Mouse (Mus musculus) retina, adult 2 months (tissue): ENCODE measurements around the gene Hpdl.
"Not testable (repeated sequence)": the region's sequence is repeated elsewhere in the genome, so short reads cannot be mapped to it uniquely, and the experiment has no call there.

Source experiments
- DNase-seq: peaks from one replicate; pipeline ENCODE4 v3.0.0-alpha.2; 2012; ENCODE audit warnings: low read depth, low spot score

The Hpdl gene

GRCm38 (mm10) chr4:116821694-116822016, at the start of gene Hpdl:
Gene Hpdl, minus strand, starts transcription at chr4:116821707.
- DNase-seq = no peak

DNA sequence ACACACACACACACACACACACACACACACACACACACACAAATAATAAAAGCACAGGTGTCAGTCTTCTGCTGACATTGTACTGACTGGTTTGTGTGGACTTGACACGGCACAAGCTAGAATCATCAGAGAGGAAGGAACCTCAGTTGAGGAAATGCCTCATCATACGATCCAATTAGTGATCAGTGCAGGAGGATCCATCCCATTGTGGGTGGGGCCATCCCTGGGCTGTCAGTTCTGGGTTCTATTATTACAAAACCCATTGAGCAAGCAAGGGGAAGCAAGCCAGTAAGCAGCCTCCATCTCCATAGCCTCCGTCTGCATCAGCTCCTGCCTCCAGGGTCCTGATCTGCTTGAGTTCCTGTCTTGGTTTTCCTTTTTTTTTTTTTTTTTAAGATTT, 48.4 kb upstream of the Hpdl start:
- DNase-seq = no peak

GRCm38 (mm10) chr4:116862023-116862422, 40.5 kb upstream of the Hpdl start:
- DNase-seq = no peak

- DNase-seq = no peak
These were observed 38.2 kb upstream of the Hpdl start for GRCm38 (mm10) chr4:116859711-116860110.

DNA sequence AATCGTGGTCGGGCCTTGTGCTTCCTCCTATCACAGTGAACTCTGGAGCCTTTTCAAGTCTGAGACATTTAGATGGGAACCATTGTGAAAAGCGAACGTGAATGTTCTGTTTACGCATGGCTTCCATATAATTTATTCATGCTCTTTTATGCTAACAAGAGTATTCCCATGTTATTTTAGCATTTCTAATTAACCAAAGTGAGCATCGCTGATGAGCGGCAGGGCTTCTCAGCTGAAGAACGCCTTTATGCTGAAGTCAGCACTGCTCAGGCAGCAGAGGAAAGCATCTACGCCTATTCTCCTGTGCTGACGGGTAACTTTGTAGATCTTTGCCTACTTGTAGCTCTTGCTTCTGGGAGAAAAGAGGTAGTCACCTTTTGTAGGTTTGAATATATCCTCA, 35.7 kb upstream of the Hpdl start:
- no peak for DNase-seq

DNA sequence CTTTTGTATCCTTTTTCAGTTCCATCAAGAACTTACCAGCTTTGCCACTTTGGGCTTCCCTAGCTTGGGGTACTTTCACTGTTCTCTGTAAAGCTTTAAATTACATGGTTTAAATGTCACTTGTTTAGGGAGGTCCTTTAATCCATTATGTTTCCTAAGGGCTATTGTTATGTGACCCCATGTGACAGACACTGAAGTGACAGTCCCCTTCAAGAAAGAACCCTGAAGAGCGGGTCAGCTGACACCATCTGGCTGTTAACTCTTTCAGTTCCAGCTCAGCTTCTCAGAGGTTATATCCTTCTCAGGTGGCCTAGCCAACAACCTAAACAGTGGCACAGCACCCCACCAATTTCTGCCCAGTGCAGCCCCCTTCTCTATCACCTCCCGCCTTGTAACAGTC, 32.8 kb upstream of the Hpdl start:
- DNase-seq = no peak

DNA sequence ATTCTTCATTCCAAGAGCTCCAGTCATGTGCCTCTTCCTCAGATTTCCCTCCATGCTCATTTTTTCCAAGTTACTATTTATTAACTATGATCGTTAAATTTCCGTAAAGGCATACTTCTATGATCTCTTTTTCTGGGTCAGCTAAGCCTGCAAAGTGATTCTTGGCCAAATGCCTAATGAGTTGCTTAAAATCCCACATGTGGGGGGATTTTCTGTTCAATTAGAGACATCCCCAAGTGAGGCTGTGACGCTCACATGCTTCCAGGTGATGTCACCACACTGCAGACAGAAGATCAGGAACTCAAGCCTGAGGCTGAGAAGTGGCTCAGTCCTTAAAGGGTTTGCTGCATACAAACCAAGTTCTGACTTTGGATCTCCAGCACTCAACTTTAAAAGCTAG, 28.4 kb upstream of the Hpdl start:
- DNase-seq = no peak

GRCm38 (mm10) chr4:116844324-116844723, 22.8 kb upstream of the Hpdl start:
- no peak for DNase-seq

GRCm38 (mm10) chr4:116840841-116841240, 19.3 kb upstream of the Hpdl start:
- DNase-seq = no peak

- DNase-seq = not testable (repeated sequence)
These were observed 18.6 kb upstream of the Hpdl start for GRCm38 (mm10) chr4:116840096-116840495.

DNA sequence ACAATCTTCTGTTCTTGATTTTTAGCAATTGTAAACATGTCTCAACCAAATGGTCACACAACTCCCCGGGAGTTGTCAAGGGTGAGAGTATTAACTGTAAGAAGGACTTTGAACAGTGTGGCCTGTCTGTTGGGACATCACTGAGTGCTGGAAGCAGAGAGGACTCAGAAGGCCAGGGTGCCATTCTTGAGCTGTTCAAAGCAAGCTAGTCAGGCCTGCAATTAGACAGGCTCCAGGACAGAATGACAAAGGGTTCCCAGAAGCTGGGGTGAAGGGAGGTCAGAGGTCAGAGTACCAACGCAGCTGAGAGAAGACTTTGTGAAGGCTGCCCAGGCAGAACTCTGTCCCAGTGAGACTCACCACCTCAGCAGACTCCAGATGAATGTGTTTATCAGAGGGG, 17.5 kb upstream of the Hpdl start:
- DNase-seq = no peak

DNA sequence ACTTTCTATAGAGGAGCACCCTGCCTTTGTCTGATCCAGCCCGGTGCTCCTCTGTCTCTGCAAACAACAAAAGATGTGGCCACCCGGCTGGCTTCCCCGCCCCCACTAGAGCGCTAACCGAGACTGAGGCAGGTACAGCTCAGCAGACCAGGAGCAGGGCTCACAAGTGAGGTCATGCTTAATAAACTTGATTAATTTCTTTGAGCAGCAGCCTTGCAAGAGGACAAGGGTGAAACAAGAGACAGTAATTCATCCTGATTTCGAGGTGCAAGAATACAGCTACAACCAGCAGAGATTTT, 8.5 kb upstream of the Hpdl start:
- DNase-seq = no peak

GRCm38 (mm10) chr4:116829364-116830069, 8.0 kb upstream of the Hpdl start:
- no peak for DNase-seq

DNA sequence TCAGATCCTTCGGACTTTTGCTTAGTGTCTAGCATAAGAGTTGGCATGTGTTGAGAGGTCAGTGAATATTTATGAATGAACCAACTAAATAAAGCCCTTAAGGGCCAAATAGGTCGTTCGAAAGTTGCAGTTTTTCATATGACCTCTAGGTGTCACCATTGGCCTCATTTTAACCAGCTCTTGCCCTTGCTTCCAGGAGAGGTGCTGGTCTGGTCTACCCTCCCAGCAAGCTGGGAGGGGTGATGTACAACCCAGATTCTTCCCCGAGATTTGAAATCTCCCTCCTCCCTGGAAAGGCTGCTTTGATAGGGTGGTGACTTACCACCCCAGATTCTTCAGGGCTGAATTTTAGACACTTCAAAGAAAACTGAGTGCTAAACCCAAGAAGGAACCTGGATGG, 6.3 kb upstream of the Hpdl start:
- DNase-seq = peak; percentile 76

DNA sequence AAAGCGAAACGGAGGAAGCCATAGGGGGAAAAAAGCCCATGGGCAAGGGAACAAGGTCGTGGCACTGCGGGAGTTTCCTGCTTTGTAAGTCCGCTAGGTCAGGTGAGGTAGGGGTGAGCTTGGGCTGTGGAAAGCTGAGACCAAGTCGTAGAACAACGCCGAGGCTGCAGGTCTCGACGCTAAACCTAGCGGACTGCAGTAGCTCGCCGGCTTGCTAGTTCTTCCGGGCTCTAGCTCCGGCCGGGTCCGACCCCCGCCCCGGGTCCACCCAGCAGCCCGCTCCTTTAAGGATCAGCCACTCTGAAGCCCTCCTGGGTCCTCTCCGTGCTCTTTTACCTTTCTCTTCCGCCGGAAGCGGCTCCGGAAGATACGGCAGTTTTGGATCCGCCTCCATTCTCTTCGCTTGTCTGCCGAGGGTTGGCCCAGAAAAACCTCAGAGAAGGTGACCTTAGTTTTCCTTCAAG, 3.1 kb upstream of the Hpdl start:
- DNase-seq = peak; percentile 68

DNA sequence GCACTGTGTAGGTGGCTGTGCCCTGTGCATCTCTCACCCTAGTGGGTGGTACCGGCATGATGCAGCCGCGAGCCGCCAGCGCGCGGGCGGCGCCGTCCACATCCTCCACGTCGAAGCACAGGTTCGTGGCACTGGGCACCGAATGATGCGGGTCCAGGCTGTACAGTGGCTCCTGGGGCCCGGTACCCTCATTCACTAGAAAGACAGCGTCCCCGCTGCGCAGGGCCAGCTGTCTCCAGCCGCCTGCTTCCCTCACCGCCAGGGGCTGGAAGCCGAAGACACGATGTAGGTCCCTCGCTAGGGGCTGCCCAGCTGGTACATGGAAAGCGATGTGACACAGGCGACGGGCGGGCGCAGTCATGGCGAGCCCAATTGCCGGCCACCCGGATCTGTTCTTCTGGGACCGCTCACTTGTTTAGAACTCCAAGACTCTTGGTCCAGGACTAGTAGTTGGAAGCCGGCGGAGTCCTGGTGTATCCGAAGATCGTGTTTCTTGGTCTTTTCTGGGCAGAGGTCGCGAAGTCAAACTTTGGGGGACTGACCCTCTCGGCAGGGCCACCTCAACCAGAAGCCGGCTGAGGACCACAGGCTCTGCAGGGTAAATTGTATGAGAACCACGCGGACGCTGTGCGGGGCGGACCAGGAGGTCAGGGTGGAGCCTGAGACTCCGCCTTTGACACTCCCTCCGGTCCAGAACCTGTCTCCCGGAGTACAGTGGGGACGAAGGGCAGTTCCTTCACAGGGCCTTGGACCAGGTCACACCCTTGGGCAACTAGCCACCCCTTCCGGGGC, 409 bp downstream of the Hpdl start:
- no peak for DNase-seq

- DNase-seq = no peak
These were observed 1.3 kb downstream of the Hpdl start for GRCm38 (mm10) chr4:116819968-116820901.

GRCm38 (mm10) chr4:116817486-116817885, 4.0 kb downstream of the Hpdl start:
- no peak for DNase-seq

DNA sequence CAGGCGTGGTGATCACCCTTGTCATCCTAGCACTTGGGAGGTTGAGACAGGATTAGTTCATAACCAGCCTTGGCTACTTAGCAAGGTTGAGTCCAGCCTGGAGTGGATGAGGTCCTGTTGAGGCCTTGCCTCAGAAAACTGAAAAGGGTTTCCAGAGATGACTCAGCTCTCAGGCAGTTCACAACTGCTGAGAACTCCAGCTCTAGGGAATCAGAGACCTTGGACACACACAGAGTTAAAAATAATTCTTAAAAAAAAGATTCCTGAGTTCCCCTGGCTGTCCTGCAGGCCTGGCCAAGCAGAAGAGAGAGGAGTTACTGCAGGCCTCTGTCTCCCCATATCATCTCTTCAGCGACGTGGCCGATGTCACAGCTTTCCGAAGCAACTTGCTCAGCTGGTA, 6.2 kb downstream of the Hpdl start:
- no peak for DNase-seq

DNA sequence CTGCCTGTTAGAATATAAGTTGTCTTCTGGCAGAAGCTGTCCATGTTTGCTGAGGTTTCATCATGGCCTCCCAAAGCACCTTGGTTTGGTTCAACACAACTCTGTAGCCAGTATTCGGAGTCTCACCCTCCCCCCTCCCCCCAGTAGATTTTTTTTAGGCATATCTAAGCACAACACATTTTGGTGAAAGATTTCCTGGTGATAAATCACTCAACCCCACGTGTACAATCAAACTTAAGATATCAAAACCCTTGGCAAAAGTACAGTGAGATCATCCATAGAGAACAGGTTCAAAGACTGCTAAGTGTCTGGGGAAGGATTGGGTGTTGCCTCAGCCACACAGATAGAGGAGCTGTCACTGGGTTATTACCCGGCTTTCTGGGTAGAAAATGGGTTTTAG, 10.5 kb downstream of the Hpdl start:
- DNase-seq = no peak

DNA sequence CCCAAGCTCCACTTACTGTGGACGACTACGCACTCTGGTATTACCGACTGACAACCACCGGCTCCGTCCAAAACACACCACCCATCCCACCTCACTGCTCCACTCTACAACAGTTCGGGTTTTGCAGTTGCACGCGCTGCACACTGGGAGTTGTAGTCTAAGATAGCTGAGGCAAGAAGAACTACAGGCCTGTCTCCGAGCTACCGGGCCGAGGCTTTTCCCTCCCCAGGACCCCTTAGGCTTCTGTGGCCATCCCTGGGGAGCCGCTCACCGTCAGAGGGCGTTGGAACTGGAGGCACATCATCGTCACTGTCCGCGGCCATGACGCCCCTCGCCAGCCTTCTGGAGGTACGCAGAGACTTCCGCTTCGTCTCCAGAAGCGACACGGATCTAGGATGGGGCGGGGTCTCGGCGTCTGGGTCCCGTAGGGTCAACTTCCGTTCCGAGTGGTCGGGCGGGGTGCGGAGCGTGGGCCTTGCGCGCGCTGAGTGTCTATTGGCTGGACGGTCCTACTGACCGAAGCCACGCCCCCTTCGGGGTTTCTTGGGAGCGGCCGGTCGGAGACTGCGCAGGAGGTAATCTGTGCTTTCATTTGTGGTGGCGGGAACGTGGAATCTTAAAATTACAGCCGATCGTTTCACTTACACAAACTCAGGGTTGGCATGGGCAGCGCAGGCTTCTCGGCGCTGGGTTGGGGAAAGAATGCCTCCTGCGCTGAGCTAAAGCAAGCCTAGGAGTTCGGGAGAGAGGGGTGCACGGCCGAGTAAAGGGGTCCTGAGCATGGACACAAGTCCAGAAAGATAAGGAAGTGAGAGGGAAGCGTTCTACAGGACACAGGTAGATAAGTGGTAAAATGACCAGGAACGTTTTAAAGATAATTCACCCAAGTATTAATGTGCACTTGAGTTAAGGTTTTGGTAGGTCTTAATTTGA, 14.0 kb downstream of the Hpdl start, which contains the start of the genes Toe1 and Mutyh:
Gene Toe1 (minus strand): TSS at position 444 of the 933 bp plus-strand sequence.
Gene Mutyh (plus strand): TSS at position 527 of the 933 bp plus-strand sequence.
- DNase-seq = peak; percentile 84
